Mouse (Mus musculus): ENCODE results near the gene Rars2. TPM values are rescaled to one million over a fixed set of nuclear protein-coding genes. Genes with fewer than 3 reads are reported as not detected.

The Rars2 gene
- polyA plus RNA-seq, 1 experiment, result 15.4 TPM

DNA sequence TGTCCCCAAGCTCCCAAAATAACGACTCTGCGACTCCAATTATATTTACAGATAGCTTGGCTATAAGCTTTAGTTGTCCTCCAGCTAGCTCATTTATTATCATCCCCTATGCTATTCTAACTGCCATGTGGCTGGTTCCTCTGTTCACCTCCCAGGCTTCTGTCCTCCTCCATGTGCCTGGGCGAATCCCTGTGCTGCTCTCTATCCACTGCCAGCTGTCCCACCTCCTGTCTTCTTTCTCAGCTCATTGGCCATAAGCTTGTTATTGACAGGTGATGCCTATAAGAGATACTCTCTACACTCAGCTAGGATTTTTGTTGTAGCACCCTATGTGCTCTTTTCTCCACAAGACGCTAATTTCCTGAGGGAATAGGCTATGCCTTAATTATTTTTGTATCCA, 23.1 kb downstream of the Rars2 start:
- Histone ChIP-seq H3K27me3 (ENCODE audit: control insufficient read depth, insufficient read depth, insufficient read length) (no peaks in the 10 kb centered on the region), H3K4me2 (ENCODE audit: low read depth) (no peak overlapping the region), H3K79me2 (ENCODE audit: control insufficient read depth, insufficient read depth) (no peaks in the 10 kb centered on the region), H3ac (ENCODE audit: control insufficient read depth, insufficient read length) (no peak overlapping the region), H3K36me3 (ENCODE audit: control insufficient read depth, insufficient read depth) (peaks cover 10% of the 10 kb centered on the region), H3K4me3 (no peak overlapping the region)
- TF ChIP-seq E2F4 (IDR thresholded peaks at IDR 0.05; ENCODE audit: insufficient read depth) (no peak), USF1 (IDR thresholded peaks at IDR 0.05; ENCODE audit: low read depth) (no peak), CEBPB (IDR thresholded peaks at IDR 0.05; ENCODE audit: insufficient read depth, poor library complexity, severe bottlenecking) (no peak), TCF12 (IDR thresholded peaks at IDR 0.05; ENCODE audit: insufficient read depth, poor library complexity, severe bottlenecking) (no peak), MYOD1 (IDR thresholded peaks at IDR 0.05; ENCODE audit: control insufficient read depth in 1 of 3, insufficient read length in 2 of 3, low read depth in 2 of 3) (no peak), POLR2AphosphoS2 (IDR thresholded peaks at IDR 0.05; ENCODE audit: insufficient read length, low read depth) (no peak), SRF (IDR thresholded peaks at IDR 0.05; ENCODE audit: control insufficient read depth, insufficient read length, low read depth) (no peak), MYOG (IDR thresholded peaks at IDR 0.05; ENCODE audit: control insufficient read depth in 1 of 3, insufficient read depth in 1 of 3, insufficient read length in 2 of 3, low read depth in 2 of 3) (no peak), TCF3 (IDR thresholded peaks at IDR 0.05; ENCODE audit: insufficient read length, low read depth) (no peak), REST (IDR thresholded peaks at IDR 0.05; ENCODE audit: insufficient read depth, insufficient read length) (no peak), POLR2A (IDR thresholded peaks at IDR 0.05; ENCODE audit: insufficient read length, low read depth) (no peak), MAX (IDR thresholded peaks at IDR 0.05; ENCODE audit: low read depth) (no peak)

- peaks cover 13% of the 10 kb centered on the region for H3K36me3 ChIP-seq (ENCODE audit: control insufficient read depth, insufficient read depth)
Measured at GRCm38 (mm10) chr4:34639745-34640364, 25.1 kb downstream of the Rars2 start.

GRCm38 (mm10) chr4:34640731-34641130, 26.0 kb downstream of the Rars2 start:
- Histone ChIP-seq H3K4me2 (ENCODE audit: low read depth) (no peak overlapping the region), H3K27me3 (ENCODE audit: control insufficient read depth, insufficient read depth, insufficient read length) (no peaks in the 10 kb centered on the region), H3ac (ENCODE audit: control insufficient read depth, insufficient read length) (no peak overlapping the region), H3K79me2 (ENCODE audit: control insufficient read depth, insufficient read depth) (no peaks in the 10 kb centered on the region), H3K36me3 (ENCODE audit: control insufficient read depth, insufficient read depth) (peaks cover 18% of the 10 kb centered on the region), H3K4me3 (no peak overlapping the region)
- no peak for TF ChIP-seq REST (IDR thresholded peaks at IDR 0.05; ENCODE audit: insufficient read depth, insufficient read length)
- TF ChIP-seq E2F4 (IDR thresholded peaks at IDR 0.05; ENCODE audit: insufficient read depth), result no peak
- no peak for TF ChIP-seq MAX (IDR thresholded peaks at IDR 0.05; ENCODE audit: low read depth)
- no peak for TF ChIP-seq MYOD1 (IDR thresholded peaks at IDR 0.05; ENCODE audit: control insufficient read depth in 1 of 3, insufficient read length in 2 of 3, low read depth in 2 of 3)
- no peak for TF ChIP-seq TCF12 (IDR thresholded peaks at IDR 0.05; ENCODE audit: insufficient read depth, poor library complexity, severe bottlenecking)
- no peak for TF ChIP-seq POLR2AphosphoS2 (IDR thresholded peaks at IDR 0.05; ENCODE audit: insufficient read length, low read depth)
- no peak for TF ChIP-seq USF1 (IDR thresholded peaks at IDR 0.05; ENCODE audit: low read depth)
- no peak for TF ChIP-seq SRF (IDR thresholded peaks at IDR 0.05; ENCODE audit: control insufficient read depth, insufficient read length, low read depth)
- no peak for TF ChIP-seq MYOG (IDR thresholded peaks at IDR 0.05; ENCODE audit: control insufficient read depth in 1 of 3, insufficient read depth in 1 of 3, insufficient read length in 2 of 3, low read depth in 2 of 3)
- TF ChIP-seq CEBPB (IDR thresholded peaks at IDR 0.05; ENCODE audit: insufficient read depth, poor library complexity, severe bottlenecking), result no peak
- no peak for TF ChIP-seq POLR2A (IDR thresholded peaks at IDR 0.05; ENCODE audit: insufficient read length, low read depth)
- TF ChIP-seq TCF3 (IDR thresholded peaks at IDR 0.05; ENCODE audit: insufficient read length, low read depth), result no peak

More at GRCm38 (mm10) chr4:34639745-34640364, 25.1 kb downstream of the Rars2 start:
- no peak for TF ChIP-seq MYOD1 (IDR thresholded peaks at IDR 0.05; ENCODE audit: control insufficient read depth in 1 of 3, insufficient read length in 2 of 3, low read depth in 2 of 3)
- no peak for TF ChIP-seq CEBPB (IDR thresholded peaks at IDR 0.05; ENCODE audit: insufficient read depth, poor library complexity, severe bottlenecking)
- no peak for TF ChIP-seq SRF (IDR thresholded peaks at IDR 0.05; ENCODE audit: control insufficient read depth, insufficient read length, low read depth)
- no peak for TF ChIP-seq USF1 (IDR thresholded peaks at IDR 0.05; ENCODE audit: low read depth)
- no peak for TF ChIP-seq TCF3 (IDR thresholded peaks at IDR 0.05; ENCODE audit: insufficient read length, low read depth)
- no peak for TF ChIP-seq REST (IDR thresholded peaks at IDR 0.05; ENCODE audit: insufficient read depth, insufficient read length)
- TF ChIP-seq MYOG (IDR thresholded peaks at IDR 0.05; ENCODE audit: control insufficient read depth in 1 of 3, insufficient read depth in 1 of 3, insufficient read length in 2 of 3, low read depth in 2 of 3), result no peak
- TF ChIP-seq POLR2AphosphoS2 (IDR thresholded peaks at IDR 0.05; ENCODE audit: insufficient read length, low read depth), result no peak
- no peak for TF ChIP-seq E2F4 (IDR thresholded peaks at IDR 0.05; ENCODE audit: insufficient read depth)
- TF ChIP-seq TCF12 (IDR thresholded peaks at IDR 0.05; ENCODE audit: insufficient read depth, poor library complexity, severe bottlenecking), result no peak
- TF ChIP-seq POLR2A (IDR thresholded peaks at IDR 0.05; ENCODE audit: insufficient read length, low read depth), result no peak
- no peak for TF ChIP-seq MAX (IDR thresholded peaks at IDR 0.05; ENCODE audit: low read depth)
- Histone ChIP-seq H3K4me3 (no peak overlapping the region), H3K4me2 (ENCODE audit: low read depth) (no peak overlapping the region), H3K79me2 (ENCODE audit: control insufficient read depth, insufficient read depth) (no peaks in the 10 kb centered on the region), H3K27me3 (ENCODE audit: control insufficient read depth, insufficient read depth, insufficient read length) (no peaks in the 10 kb centered on the region), H3ac (ENCODE audit: control insufficient read depth, insufficient read length) (no peak overlapping the region)

- peaks cover 26% of the 10 kb centered on the region for H3K36me3 ChIP-seq (ENCODE audit: control insufficient read depth, insufficient read depth)
- TF ChIP-seq CEBPB (IDR thresholded peaks at IDR 0.05; ENCODE audit: insufficient read depth, poor library complexity, severe bottlenecking) (no peak), MAX (IDR thresholded peaks at IDR 0.05; ENCODE audit: low read depth) (no peak), POLR2AphosphoS2 (IDR thresholded peaks at IDR 0.05; ENCODE audit: insufficient read length, low read depth) (no peak), USF1 (IDR thresholded peaks at IDR 0.05; ENCODE audit: low read depth) (no peak), MYOG (IDR thresholded peaks at IDR 0.05; ENCODE audit: control insufficient read depth in 1 of 3, insufficient read depth in 1 of 3, insufficient read length in 2 of 3, low read depth in 2 of 3) (no peak), TCF3 (IDR thresholded peaks at IDR 0.05; ENCODE audit: insufficient read length, low read depth) (no peak)
Measured at GRCm38 (mm10) chr4:34644779-34645178, 30.0 kb downstream of the Rars2 start.

More at GRCm38 (mm10) chr4:34644779-34645178, 30.0 kb downstream of the Rars2 start:
- H3K4me3 ChIP-seq, result no peak overlapping the region
- H3K4me2 ChIP-seq (ENCODE audit: low read depth), result no peak overlapping the region
- H3K79me2 ChIP-seq (ENCODE audit: control insufficient read depth, insufficient read depth), result no peaks in the 10 kb centered on the region
- no peak overlapping the region for H3ac ChIP-seq (ENCODE audit: control insufficient read depth, insufficient read length)
- no peaks in the 10 kb centered on the region for H3K27me3 ChIP-seq (ENCODE audit: control insufficient read depth, insufficient read depth, insufficient read length)
